Mouse (Mus musculus) Patski (cell line): ENCODE results near the gene Igfbp2. TPM values are rescaled to one million over a fixed set of nuclear protein-coding genes. Genes with fewer than 3 reads are reported as not detected.
A peak's percentile ranks its signal among the peaks of the same experiment; 100 is the strongest.

Experiments
- ATAC-seq: fragments of 100-300 bp; one replicate; pipeline ENCODE4 v1.8.0; 2021
- CTCF ChIA-PET: fragments of 350-600 bp; sonication (Branson Sonifier 250); formaldehyde crosslinking; loops from one replicate; lab custom pipeline; 2022; ENCODE audit warnings: inconsistent platforms; lab: Charles Lee
- POLR2A ChIA-PET: fragments of 350-600 bp; sonication (Branson Sonifier 250); formaldehyde crosslinking; loops from one replicate; lab custom pipeline; 2022; ENCODE audit warnings: antibody characterized with exemption, inconsistent platforms; lab: Charles Lee
- DNase-seq: peaks from one replicate; pipeline ENCODE4 v3.0.0-alpha.2; 2011; ENCODE audit warnings: low read depth, low spot score
- H3K27me3 ChIP-seq: fragments of 371-371 bp; one replicate; pipeline ENCODE4 v1.5.1; 2021
- CTCF ChIP-seq: fragments of 100-300 bp; IDR thresholded peaks from one replicate; pipeline ENCODE4 v1.5.1; 2021
- in situ Hi-C: fragments of 300-500 bp; cut with MboI; formaldehyde crosslinking; loops from 3 replicates; pipeline ENCODE4 v1.11.1; 2018; ENCODE audit warnings: low pct_unique_long_range_greater_than_20kb, mixed read lengths
- polyA plus RNA-seq: library from polyadenylated mRNA; unstranded; gene quantifications from one replicate; pipeline ENCODE4 v1.2.3, GENCODE M21; 2021

Gene Igfbp2
- polyA plus RNA-seq, 1 experiment from 2014 or later = 1,427 TPM

- CTCF ChIA-PET = no interaction called here
- in situ Hi-C loops = loop anchor here (25.0 kb wide), 2 partner anchors 1210 to 1740 kb away; no protein-coding TSS in a partner anchor
- H3K27me3 ChIP-seq = no peaks in the 10 kb centered on the region
- POLR2A ChIA-PET = interaction anchor here (0.9 kb wide), 1 partner anchor 109 kb away, joined by 3 read pairs; no protein-coding TSS in a partner anchor
- DNase-seq (no peak), ATAC-seq (no peak)
- TF ChIP-seq CTCF = no peak
These were observed 3.4 kb downstream of the Igfbp2 start for GRCm38 (mm10) chr1:72827411-72828315.

GRCm38 (mm10) chr1:72828843-72829242 lies 4.5 kb downstream of the Igfbp2 start:
- ATAC-seq = no peak
- in situ Hi-C loops = loop anchor here (25.0 kb wide), 2 partner anchors 1208 to 1742 kb away; no protein-coding TSS in a partner anchor
- no peaks in the 10 kb centered on the region for H3K27me3 ChIP-seq
- ChIA-PET CTCF (no interaction called here), POLR2A (no interaction called here)
- no peak for TF ChIP-seq CTCF
- DNase-seq = no peak

GRCm38 (mm10) chr1:72830485-72830884 lies 6.2 kb downstream of the Igfbp2 start:
- no peak for TF ChIP-seq CTCF
- no peaks in the 10 kb centered on the region for H3K27me3 ChIP-seq
- POLR2A ChIA-PET = interaction anchor here (0.8 kb wide), 1 partner anchor 91 kb away, joined by 3 read pairs; no protein-coding TSS in a partner anchor
- in situ Hi-C loops = loop anchor here (10.0 to 25.0 kb wide), 6 partner anchors 116 to 1743 kb away; partner anchors contain the start of genes Rpl37a and Xrcc5
- CTCF ChIA-PET = interaction anchor here (3.8 kb wide), 1 partner anchor 111 kb away, joined by 13 read pairs; no protein-coding TSS in a partner anchor
- DNase-seq = no peak
- no peak for ATAC-seq

- DNase-seq (no peak), ATAC-seq (peak; percentile 40)
- H3K27me3 ChIP-seq = no peaks in the 10 kb centered on the region
- TF ChIP-seq CTCF = no peak
- in situ Hi-C loops = loop anchor here (10.0 to 25.0 kb wide), 6 partner anchors 118 to 1745 kb away; partner anchors contain the start of genes Rpl37a and Xrcc5
- POLR2A ChIA-PET = interaction anchor here (0.5 to 1.5 kb wide), 8 partner anchors 9 to 969 kb away, joined by 3 to 5 read pairs (median 4); no protein-coding TSS in a partner anchor
- CTCF ChIA-PET = interaction anchor here (3.8 kb wide), 1 partner anchor 113 kb away, joined by 13 read pairs; no protein-coding TSS in a partner anchor
These were observed 8.4 kb downstream of the Igfbp2 start for GRCm38 (mm10) chr1:72832715-72833153.

- ChIA-PET POLR2A (interaction anchor here (1.1 to 1.3 kb wide), 2 partner anchors 8 to 82 kb away, joined by 4 to 5 read pairs; no protein-coding TSS in a partner anchor), CTCF (interaction anchor here (3.8 kb wide), 1 partner anchor 114 kb away, joined by 13 read pairs; no protein-coding TSS in a partner anchor)
- no peak for TF ChIP-seq CTCF
- DNase-seq (no peak), ATAC-seq (peak; percentile 55)
- H3K27me3 ChIP-seq = no peaks in the 10 kb centered on the region
- in situ Hi-C loops = loop anchor here (10.0 to 25.0 kb wide), 6 partner anchors 119 to 1746 kb away; partner anchors contain the start of genes Rpl37a and Xrcc5
These were observed 9.3 kb downstream of the Igfbp2 start for GRCm38 (mm10) chr1:72833563-72833962.

GRCm38 (mm10) chr1:72839356-72839755 lies 15.1 kb downstream of the Igfbp2 start:
- in situ Hi-C loops = loop anchor here (10.0 to 25.0 kb wide), 6 partner anchors 125 to 1752 kb away; partner anchors contain the start of genes Rpl37a and Xrcc5
- TF ChIP-seq CTCF = no peak
- H3K27me3 ChIP-seq = no peaks in the 10 kb centered on the region
- POLR2A ChIA-PET = interaction anchor here (1.6 kb wide), 1 partner anchor 14 kb away, joined by 3 read pairs; no protein-coding TSS in a partner anchor
- peak; percentile 89 for ATAC-seq
- CTCF ChIA-PET = no interaction called here
- DNase-seq = no peak

GRCm38 (mm10) chr1:72839791-72840190 lies 15.5 kb downstream of the Igfbp2 start:
- DNase-seq = no peak
- POLR2A ChIA-PET = interaction anchor here (1.6 kb wide), 1 partner anchor 14 kb away, joined by 3 read pairs; no protein-coding TSS in a partner anchor
- CTCF ChIA-PET = no interaction called here
- no peaks in the 10 kb centered on the region for H3K27me3 ChIP-seq
- peak; percentile 25 for ATAC-seq
- in situ Hi-C loops = loop anchor here (10.0 to 25.0 kb wide), 6 partner anchors 125 to 1752 kb away; partner anchors contain the start of genes Rpl37a and Xrcc5
- TF ChIP-seq CTCF = no peak

- in situ Hi-C loops = loop anchor here (25.0 kb wide), 2 partner anchors 1194 to 1756 kb away; no protein-coding TSS in a partner anchor
- POLR2A ChIA-PET = interaction anchor here (0.5 to 0.9 kb wide), 2 partner anchors 12 to 115 kb away, joined by 3 to 5 read pairs; no protein-coding TSS in a partner anchor
- no peak for TF ChIP-seq CTCF
- H3K27me3 ChIP-seq = no peaks in the 10 kb centered on the region
- DNase-seq (no peak), ATAC-seq (no peak)
- CTCF ChIA-PET = interaction anchor here (1.6 kb wide), 1 partner anchor 9 kb away, joined by 4 read pairs; no protein-coding TSS in a partner anchor
These were observed 18.6 kb downstream of the Igfbp2 start for GRCm38 (mm10) chr1:72842666-72843459.

- no peak for TF ChIP-seq CTCF
- CTCF ChIA-PET = interaction anchor here (0.6 to 1.6 kb wide), 3 partner anchors 10 to 128 kb away, joined by 3 to 6 read pairs (median 3); no protein-coding TSS in a partner anchor
These were observed 20.4 kb downstream of the Igfbp2 start for GRCm38 (mm10) chr1:72844675-72845074.

More at GRCm38 (mm10) chr1:72844675-72845074, 20.4 kb downstream of the Igfbp2 start:
- no peaks in the 10 kb centered on the region for H3K27me3 ChIP-seq
- DNase-seq (no peak), ATAC-seq (no peak)
- in situ Hi-C loops = loop anchor here (25.0 kb wide), 2 partner anchors 1193 to 1757 kb away; no protein-coding TSS in a partner anchor
- POLR2A ChIA-PET = interaction anchor here (2.0 kb wide), 1 partner anchor 20 kb away, joined by 6 read pairs; no protein-coding TSS in a partner anchor
